Mouse (Mus musculus) right cerebral cortex, postnatal 10 days (tissue): ENCODE results near the gene Ap3s2.

Experiments used
- DNase-seq, 2 experiments: peaks; one replicate each; pipeline ENCODE4 v3.0.0; 2021; ENCODE audit warnings: low spot score in 2 of 2

Ap3s2 gene

GRCm38 (mm10) chr7:79920344-79920983, at the start of gene Ap3s2:
Gene Ap3s2, minus strand, starts transcription at chr7:79920649.
- DNase-seq: peak; percentile 94

GRCm38 (mm10) chr7:79968326-79968725, 47.9 kb upstream of the Ap3s2 start:
- no peak for DNase-seq

GRCm38 (mm10) chr7:79961600-79961999, 41.2 kb upstream of the Ap3s2 start:
- no peak for DNase-seq

- no peak for DNase-seq
Measured at GRCm38 (mm10) chr7:79956131-79956530, 35.7 kb upstream of the Ap3s2 start.

- DNase-seq: no peak
Measured at GRCm38 (mm10) chr7:79954890-79955289, 34.4 kb upstream of the Ap3s2 start.

GRCm38 (mm10) chr7:79951038-79951437, 30.6 kb upstream of the Ap3s2 start:
- no peak for DNase-seq

DNA sequence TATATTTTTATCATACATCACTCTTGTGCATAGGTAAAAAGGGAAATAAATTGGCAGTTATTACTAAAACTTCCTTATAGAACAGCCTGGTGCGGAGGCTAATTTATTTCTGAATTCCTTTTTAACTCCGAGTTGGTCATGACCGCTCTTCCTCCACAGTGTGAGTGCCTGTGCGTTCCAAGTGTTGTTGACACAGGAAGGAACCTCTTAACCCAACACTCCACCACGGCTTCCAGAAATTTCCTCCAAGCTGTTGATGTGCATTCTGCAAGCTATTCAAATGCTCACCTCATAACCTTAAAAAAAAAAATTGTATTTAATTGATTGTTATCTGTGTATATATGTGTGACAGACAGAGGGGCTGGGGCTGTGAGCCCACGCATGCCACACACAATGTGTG, 29.8 kb upstream of the Ap3s2 start:
- DNase-seq: no peak

GRCm38 (mm10) chr7:79935511-79936205, 15.2 kb upstream of the Ap3s2 start:
- no peak for DNase-seq

- DNase-seq: peak; percentile 63 to 65
Measured at GRCm38 (mm10) chr7:79934862-79935510, 14.5 kb upstream of the Ap3s2 start, which contains the start of gene Arpin. Gene Arpin, minus strand, starts transcription at chr7:79935359.

DNA sequence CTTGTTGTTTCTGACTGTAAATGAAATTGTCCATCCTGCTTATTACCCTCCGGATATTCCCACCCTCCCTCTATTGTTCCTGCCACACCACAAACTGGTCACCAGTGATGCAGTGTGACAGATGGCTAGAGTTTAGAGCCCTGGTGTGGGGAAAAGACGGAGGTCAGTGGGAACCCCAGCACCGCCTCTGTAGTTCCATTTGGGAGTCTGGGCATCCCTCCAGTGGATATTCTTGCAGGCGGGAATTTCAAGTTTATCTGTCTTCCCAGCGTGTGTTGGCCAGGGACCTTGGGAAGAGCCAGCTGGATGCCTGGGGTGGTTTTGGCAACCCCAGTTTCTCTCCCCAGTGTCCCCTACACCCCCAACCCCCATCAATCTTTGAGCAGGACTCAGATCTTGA, 14.0 kb upstream of the Ap3s2 start:
- DNase-seq: peak in 1 of 2 experiments; percentile 40

GRCm38 (mm10) chr7:79928516-79929052, 8.1 kb upstream of the Ap3s2 start:
- DNase-seq: peak in 1 of 2 experiments; percentile 23

DNA sequence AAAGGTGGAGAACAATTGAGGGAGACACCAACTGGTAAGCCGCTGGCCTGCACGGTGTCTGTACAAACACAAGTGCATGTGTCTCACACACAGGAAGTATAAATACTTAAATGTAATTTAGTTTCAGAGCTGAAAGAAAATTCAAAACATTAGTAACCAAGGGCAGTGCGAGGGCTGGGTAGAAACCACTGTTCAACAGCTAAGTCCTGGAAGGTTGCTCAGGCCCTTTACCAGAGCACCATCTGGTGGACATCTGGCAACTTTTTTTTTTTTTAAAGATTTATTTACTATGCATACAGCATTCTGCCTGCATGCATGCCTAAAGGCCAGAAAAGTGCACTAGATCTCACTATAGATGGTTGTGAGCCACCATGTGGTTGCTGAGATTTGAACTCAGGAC, 5.9 kb downstream of the Ap3s2 start:
- peak in 1 of 2 experiments; percentile 35 for DNase-seq

DNA sequence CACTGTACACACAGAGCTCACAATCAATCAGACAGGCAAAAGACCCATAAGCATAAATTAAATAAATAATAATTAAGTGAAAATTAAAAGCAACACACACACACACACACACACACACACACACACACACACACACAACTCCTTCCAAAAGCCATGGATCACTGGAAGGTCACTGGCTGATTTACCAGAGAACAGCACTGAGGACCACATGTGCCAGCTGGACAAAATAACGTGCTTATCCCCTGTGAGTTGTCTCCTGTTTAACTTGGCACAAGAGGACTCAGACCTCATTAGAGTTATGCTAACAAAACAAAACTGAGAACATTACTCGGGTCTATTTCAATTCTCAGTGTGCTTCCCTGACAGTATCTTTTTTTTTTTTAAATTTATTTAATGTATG, 13.1 kb downstream of the Ap3s2 start:
- DNase-seq: no peak

DNA sequence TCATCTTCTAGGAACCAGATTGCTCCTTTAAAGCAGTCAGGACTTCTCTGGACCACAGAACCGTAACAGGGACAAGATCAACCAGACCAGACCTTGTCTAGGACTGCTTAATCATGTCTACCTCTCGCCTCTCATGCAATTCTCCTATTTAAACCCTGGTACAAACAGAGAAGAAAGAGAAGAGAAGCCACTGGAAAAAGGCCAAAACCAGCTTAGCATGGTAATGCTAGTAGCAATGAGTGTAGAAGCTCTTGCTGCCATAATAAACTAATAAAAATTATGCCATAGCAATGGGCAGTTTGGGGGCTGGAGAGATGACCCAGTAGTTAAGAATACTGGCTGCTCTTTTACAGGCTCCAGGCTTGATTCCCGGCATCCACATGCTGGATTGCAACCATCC, 13.5 kb downstream of the Ap3s2 start:
- no peak for DNase-seq

DNA sequence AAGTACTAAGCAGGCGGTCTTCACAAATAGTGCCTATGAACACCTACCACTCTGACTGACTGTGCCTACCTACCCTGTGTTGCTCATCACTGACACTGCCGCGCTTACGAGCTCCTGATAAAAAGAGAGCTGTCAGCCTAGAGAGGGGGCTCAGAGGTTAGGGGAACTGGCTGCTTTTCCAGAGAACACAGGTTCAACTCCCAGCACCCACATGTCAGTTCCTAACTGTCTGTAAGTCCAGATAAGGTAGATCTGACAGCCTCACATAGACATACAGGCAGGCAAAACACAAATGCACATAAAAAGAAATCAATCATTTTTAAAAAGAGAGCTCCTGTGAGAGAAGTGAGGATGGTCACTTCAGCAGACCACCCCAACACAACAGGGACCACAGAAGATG, 15.3 kb downstream of the Ap3s2 start:
- DNase-seq: no peak

DNA sequence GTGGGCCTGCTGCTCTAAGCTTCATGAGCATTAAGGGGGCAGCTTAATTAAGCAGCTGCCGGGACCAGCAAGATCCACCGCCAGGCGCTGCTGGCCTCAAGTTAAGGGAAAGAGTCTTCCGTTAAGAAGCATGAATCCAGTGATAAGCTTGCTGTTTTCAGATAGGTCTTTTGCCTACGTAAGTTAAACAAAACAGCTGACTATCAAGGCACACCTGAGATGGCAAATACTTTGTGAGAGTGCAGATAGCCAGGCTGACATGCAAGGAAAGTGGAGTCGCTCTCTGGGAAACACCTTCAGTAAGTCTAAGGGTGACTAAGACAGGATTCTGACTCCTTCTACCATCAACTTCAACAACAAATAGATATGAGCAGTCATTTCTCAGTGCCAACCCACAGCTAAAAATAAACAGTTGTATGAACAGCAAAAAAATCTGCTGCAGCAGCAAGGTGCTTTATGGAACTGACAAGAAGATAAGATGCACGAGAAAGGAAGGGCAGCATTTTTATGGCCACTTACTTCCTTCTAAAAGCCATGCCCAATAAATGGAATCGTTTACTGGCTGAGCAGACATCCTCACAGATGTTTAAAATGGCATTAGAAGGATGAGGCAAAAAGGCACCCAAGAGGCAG, 17.2 kb downstream of the Ap3s2 start:
- no peak for DNase-seq

DNA sequence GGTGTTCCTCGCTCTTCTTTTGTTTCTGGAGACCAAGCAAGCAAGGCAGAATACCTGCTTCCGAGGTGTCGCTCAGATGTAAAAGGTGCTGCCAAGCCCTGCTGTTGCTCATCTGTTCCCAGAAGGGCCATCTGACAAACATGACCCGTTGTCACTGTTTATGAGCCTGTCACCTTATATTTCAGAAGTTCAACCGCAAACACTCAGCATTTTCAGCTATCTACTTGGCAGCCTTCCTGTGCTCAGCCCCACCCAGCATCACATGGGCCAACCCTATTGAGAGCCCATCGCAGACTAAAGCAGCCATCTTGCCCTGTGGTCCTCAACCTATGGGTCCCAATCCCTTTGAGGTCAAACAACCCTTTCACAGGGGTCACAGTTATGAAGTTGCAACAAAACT, 19.7 kb downstream of the Ap3s2 start:
- no peak for DNase-seq

- DNase-seq: no peak
Measured at GRCm38 (mm10) chr7:79895225-79895624, 25.2 kb downstream of the Ap3s2 start.

DNA sequence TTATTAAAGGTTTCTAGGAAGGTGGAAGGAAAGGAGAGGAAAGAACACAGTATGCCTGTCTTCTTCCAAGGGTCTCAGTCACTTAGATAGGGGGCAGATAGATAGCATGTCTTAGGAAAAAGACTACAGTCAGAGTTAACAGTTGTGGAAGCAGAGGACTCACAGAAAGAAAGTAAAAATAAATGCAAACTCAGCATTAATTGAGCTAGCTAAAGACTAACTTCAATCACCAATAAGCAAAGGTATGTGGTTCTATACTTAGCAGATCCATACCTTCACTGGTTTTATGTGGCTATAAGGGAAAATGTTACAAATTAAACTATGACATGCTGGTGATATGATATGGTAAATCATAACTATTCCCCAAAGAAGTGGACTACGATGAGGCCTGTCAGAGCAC, 25.7 kb downstream of the Ap3s2 start:
- no peak for DNase-seq

GRCm38 (mm10) chr7:79892576-79893428, 27.6 kb downstream of the Ap3s2 start:
- no peak for DNase-seq
